Mouse (Mus musculus): ENCODE data around the gene Mcm2.

- TF ChIP-seq CTCF (conservative IDR thresholded peaks at IDR 0.05 in 1 of 2, IDR thresholded peaks at IDR 0.05 in 1 of 2; ENCODE audit: low read depth in 2 of 2, low read length in 2 of 2) (peak; percentile 38 to 84; a peak in 3 of 4 replicates), SIN3A (IDR thresholded peaks at IDR 0.05; ENCODE audit: low read length) (no peak), GABPA (IDR thresholded peaks at IDR 0.05; ENCODE audit: insufficient replicate concordance, low read depth, low read length) (no peak), HCFC1 (IDR thresholded peaks at IDR 0.05; ENCODE audit: low read depth, low read length) (no peak), ETS1 (conservative IDR thresholded peaks at IDR 0.05; ENCODE audit: low read depth, low read length) (no peak), POLR2A (IDR thresholded peaks at IDR 0.05; ENCODE audit: low read depth, low read length) (no peak), USF1 (IDR thresholded peaks at IDR 0.05; ENCODE audit: low read depth, low read length) (no peak), RAD21 (IDR thresholded peaks at IDR 0.05; ENCODE audit: low read depth, low read length) (peak; percentile 71), CHD2 (IDR thresholded peaks at IDR 0.05; ENCODE audit: low read length) (no peak), MAX (IDR thresholded peaks at IDR 0.05; ENCODE audit: low read length) (no peak), ELF1 (IDR thresholded peaks at IDR 0.05; ENCODE audit: low read depth, low read length) (no peak), EP300 (IDR thresholded peaks at IDR 0.05; ENCODE audit: low read length) (no peak), POLR2AphosphoS2 (IDR thresholded peaks at IDR 0.05; ENCODE audit: low read depth, low read length) (no peak)
These were observed 37.2 kb upstream of the Mcm2 start for GRCm38 (mm10) chr6:88935735-88936276.
